Mouse (Mus musculus): ENCODE results near the gene Olfr1246.
"Not testable (repeated sequence)": the region's sequence is repeated elsewhere in the genome, so short reads cannot be mapped to it uniquely, and the experiment has no call there.

Gene Olfr1246

DNA sequence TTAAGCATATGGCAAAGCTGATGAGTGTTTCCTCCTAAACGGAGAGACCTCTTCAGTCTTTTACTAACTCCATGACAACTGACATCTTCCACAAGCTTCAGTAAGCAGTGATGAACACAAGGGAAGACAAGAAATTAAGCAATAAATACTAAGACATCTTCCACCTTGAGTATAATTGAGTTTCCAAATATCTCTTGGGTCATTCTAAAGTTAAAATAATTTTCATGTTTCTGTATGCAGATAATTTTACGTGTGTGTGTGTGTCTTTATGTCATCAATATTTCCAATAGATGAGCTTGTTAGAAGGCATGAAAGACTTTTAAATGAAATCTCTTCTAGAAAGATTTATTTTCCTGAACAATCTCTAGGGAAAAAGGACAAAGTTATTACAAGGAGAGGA, at the start of gene Olfr1246:
TSS of gene Olfr1246 (minus strand) at position 101 of the 400 bp plus-strand sequence.
- in situ Hi-C loops (cut with MboI): no loop called here

GRCm38 (mm10) chr2:89634883-89635282, 41.9 kb upstream of the Olfr1246 start, which contains the start of gene Olfr1249:
Gene Olfr1249, minus strand, starts transcription at chr2:89634983.
- in situ Hi-C loops (cut with MboI): no loop called here

DNA sequence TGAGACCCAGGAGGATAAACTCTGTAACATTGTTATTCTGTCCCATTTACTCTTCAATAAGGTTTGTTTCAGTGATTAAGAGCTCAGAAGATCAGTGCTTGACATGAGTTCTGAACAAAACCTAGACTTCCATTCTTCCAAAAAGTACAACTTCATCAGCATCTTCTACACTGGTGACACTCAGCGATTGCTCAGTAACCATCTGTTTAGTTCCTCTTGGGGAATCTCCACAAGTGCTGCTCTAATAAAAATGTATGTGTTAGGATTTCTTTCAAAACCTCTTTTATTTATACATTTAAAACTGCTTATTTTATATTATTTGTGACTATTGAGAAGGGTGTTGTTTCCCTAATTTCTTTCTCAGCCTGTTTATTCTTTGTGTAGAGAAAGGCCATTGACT, 25.2 kb upstream of the Olfr1246 start, which contains the start of gene Olfr1248:
TSS of gene Olfr1248 (minus strand) at position 101 of the 400 bp plus-strand sequence.
- in situ Hi-C loops (cut with MboI): not testable (repeated sequence)

GRCm38 (mm10) chr2:89614030-89614429, 21.1 kb upstream of the Olfr1246 start, which contains the start of gene Olfr1247:
Gene Olfr1247, minus strand, starts transcription at chr2:89614130.
- in situ Hi-C loops (cut with MboI): no loop called here

GRCm38 (mm10) chr2:89578347-89578746, 14.6 kb downstream of the Olfr1246 start, which contains the start of gene Olfr1245:
Gene Olfr1245, minus strand, starts transcription at chr2:89578447.
- in situ Hi-C loops (cut with MboI): no loop called here

DNA sequence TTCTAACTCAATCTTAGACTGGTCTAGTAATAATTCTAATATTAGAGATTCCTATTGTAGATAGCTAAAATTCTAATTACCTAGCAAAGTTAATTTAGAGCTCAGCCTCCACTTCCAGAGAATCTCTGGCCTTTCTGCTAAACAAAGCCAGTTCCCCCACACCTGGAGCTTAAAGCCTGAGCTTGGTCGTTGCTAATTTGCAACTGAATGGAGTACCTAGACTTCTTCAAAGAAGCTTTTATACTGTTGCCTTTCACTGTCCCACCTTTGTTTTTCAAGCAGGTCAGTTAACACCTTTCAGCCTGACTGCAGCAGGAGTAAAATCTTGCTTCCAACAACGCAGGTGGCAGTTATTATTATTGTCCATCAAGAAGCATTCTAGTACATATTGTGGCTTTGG, 30.3 kb downstream of the Olfr1246 start:
- in situ Hi-C loops (cut with MboI): not testable (repeated sequence)

DNA sequence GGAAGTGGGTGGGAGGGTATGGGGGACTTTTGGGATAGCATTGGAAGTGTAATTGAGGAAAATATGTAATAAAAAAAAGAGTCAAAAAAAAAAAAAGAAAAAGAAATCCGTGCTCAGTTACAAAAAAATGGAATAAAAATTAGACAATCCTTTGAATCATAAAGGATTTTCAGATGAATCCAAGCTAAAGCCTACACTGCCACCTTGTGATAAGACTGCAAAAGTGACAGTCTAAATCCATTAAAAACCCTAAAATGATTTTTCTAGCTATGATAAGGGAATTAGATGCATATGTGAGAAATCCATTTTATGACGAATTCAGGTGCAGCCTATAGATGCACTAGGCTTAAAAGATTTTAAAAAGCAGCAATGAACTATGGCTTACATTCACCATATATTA, 48.4 kb downstream of the Olfr1246 start:
- in situ Hi-C loops (cut with MboI): no loop called here

DNA sequence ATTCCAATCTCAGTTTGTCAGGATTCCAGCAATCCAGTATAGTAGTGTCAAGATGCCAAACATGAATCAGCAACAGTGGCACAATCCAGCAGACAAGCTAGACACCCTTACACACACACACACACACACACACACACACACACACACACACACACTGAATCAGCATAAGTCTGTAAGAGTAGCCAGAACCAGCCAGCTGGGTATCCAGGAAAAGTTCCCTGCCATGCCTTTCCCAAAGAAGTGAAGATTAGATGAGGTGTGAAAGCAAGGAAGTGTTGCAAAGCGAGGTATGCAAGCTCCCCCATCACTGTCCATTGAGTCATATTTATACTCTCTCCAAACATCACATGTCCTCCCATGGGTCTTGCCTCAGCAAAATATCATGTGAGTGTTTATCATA, 53.0 kb downstream of the Olfr1246 start:
- in situ Hi-C loops (cut with MboI): no loop called here

Data from mature B cell (primary cell).